Comparison of ENCODE assay signal across 17 mouse cellular contexts in the genomic region with DNA sequence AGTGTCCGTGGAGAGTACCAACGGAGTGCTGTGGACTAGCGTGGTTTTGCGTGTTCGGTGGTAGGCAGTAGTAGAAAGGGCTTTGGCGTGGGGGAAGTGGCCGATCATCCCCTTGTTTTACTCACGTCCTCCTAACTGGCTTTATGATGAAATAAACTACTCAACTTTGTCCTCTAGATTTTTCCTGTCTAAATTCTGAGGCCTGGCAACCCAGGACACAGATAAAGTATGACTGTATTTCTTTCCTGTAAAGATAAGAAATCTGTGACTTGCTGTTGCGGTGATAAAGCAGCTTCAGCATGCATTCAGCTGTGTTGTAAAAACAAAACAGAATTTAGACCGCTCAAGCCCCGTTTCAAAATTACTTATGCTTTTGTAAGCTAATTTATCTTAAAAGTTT. TPM values are rescaled to one million over a fixed set of nuclear protein-coding genes. Genes with fewer than 3 reads are reported as not detected.
"Had no signal": no experiment of that assay in that cellular context is flagged by ENCODE, and none has a peak within 500 bp of the region (broad histone marks: within the 10 kb centered on the region; RNA-seq: fewer than 3 reads in every experiment).

No protein-coding gene starts in this region.

- DNase-seq: lung, adult 18-20 months; lung, embryonic 14.5 days; lung, postnatal 10 days; lung, postnatal 4 days; midbrain, embryonic 14.5 days; right cerebral cortex, postnatal 14 days; thymus, postnatal 14 days; thymus, postnatal 36 days had no signal

- ATAC-seq: midbrain, embryonic 16.5 days had no signal

- H3K4me2 ChIP-seq: lung, embryonic 14.5 days; midbrain, embryonic 12.5 days; neural tube, embryonic 13.5 days; stomach, embryonic 15.5 days had no signal

- H3K4me1 ChIP-seq: midbrain, embryonic 10.5 days; midbrain, embryonic 12.5 days; neural tube, embryonic 13.5 days; stomach, embryonic 15.5 days had no signal

- H3K4me3 ChIP-seq: midbrain, embryonic 10.5 days; midbrain, embryonic 12.5 days; myocyte; neural tube, embryonic 13.5 days; stomach, embryonic 15.5 days had no signal

- H3K27me3 ChIP-seq: midbrain, embryonic 12.5 days; neural tube, embryonic 13.5 days; stomach, embryonic 15.5 days had no signal

- H3K27ac ChIP-seq: midbrain, embryonic 10.5 days; midbrain, embryonic 12.5 days; neural tube, embryonic 13.5 days; stomach, embryonic 15.5 days; stomach, postnatal 0 days had no signal

- H3K9me3 ChIP-seq: midbrain, embryonic 10.5 days; midbrain, embryonic 12.5 days; neural tube, embryonic 13.5 days; stomach, embryonic 15.5 days had no signal

- H3K9ac ChIP-seq: lung, embryonic 14.5 days; midbrain, embryonic 12.5 days; neural tube, embryonic 13.5 days; stomach, embryonic 15.5 days had no signal

- H3K36me3 ChIP-seq: neural tube, embryonic 13.5 days; stomach, embryonic 15.5 days had no signal

RNA-seq across cellular contexts. Expression of a gene that starts 42.7 kb away (rescaled TPM):
- polyA plus RNA-seq: midbrain, embryonic 10.5 days; neural tube, embryonic 11.5 days; stomach, postnatal 0 days; thymus, postnatal 0 days had no signal
